Mouse (Mus musculus) ES-Bruce4 (cell line): ENCODE results near the gene Ttc8.

ENCODE experiments used
- CTCF ChIP-seq: IDR thresholded peaks from one replicate; pipeline ENCODE4 v1.8.1; 2011; ENCODE audit warnings: low read depth, low read length
- POLR2A ChIP-seq: IDR thresholded peaks from one replicate; pipeline ENCODE4 v1.8.1; 2011; ENCODE audit warnings: low read length; ENCODE audit not compliant: insufficient read depth

DNA sequence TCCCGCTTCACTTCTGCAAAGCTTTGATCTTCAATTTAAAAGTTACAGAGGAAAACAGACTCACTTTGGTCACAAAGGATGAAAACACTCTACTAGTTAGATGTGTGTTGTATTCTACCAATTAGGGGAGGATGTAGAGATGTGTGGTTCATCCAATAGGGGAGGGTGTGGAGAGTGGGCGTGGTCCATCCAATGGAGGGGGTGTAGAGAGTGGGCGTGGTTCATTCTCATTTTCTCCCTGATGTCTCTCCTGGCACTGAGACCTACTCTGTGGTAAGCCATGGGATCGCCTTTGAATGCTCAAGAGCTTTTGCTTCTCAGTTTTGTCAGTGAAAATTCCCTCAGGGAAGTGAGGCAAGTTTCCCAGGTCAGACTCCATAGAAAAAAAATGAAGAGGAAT, 82.7 kb downstream of the Ttc8 start:
- TF ChIP-seq POLR2A (no peak), CTCF (no peak)
